Mouse (Mus musculus): Measurements from ENCODE around the gene Gm4756. TPM values are rescaled to one million over a fixed set of nuclear protein-coding genes. Genes with fewer than 3 reads are reported as not detected.
"Not testable (repeated sequence)": the region's sequence is repeated elsewhere in the genome, so short reads cannot be mapped to it uniquely, and the experiment has no call there.

Gene Gm4756
- not detected in 2 replicates for polyA plus RNA-seq (2015; fragmentation: Nextera tagmentation; extraction: Ambion mirVana)

DNA sequence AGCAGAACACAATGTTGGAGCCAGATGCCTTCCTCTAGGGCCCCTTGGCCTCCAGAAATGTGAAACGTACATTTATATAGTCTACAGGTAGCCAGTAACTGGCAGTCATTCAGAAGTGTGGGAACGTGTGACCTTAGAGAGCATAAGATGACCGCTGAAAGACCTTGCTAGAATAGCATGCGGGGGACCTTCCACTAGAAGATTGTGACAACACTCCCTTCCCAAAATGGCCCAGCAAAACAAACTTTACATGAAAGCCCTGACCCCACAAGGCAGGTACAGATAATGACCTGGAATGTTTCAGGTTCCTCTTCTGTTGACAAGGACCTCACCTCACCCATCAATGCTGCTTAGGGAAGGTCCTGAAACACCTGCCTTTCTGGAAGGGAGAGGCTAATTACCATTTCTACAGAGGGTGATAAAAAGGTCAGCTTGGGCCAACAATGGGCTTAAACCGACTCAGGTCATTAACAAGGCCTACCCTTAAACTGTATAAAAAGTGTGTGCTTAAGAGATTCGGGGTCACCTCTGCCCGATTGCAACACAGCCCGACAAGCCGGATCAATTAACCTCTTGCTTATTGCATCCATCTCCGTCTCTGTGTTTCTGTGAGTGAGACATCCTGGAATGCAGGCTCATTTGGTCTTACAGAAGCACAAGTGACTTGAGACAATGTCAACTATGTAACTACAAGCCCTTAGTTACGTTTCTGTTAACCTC lies at the start of gene Gm4756:
Gm4756 (minus strand) TSS at position 51 of the 720 bp plus-strand sequence.
- ATAC-seq, result no peak
- Histone ChIP-seq H3K36me3 (ENCODE audit: poor library complexity, severe bottlenecking) (no peaks in the 10 kb centered on the region), H3K4me2 (no peak within 1 kb of the TSS), H3K27me3 (no peaks in the 10 kb centered on the region), H3K4me1 (no peaks in the 10 kb centered on the region), H3K27ac (no peak within 1 kb of the TSS), H3K9me3 (replicated peaks) (no peaks in the 10 kb centered on the region), H3K4me3 (no peak within 1 kb of the TSS), H3K9ac (no peak within 1 kb of the TSS)
- WGBS, result 77% methylated on average over 11 of the region's 11 CpGs

DNA sequence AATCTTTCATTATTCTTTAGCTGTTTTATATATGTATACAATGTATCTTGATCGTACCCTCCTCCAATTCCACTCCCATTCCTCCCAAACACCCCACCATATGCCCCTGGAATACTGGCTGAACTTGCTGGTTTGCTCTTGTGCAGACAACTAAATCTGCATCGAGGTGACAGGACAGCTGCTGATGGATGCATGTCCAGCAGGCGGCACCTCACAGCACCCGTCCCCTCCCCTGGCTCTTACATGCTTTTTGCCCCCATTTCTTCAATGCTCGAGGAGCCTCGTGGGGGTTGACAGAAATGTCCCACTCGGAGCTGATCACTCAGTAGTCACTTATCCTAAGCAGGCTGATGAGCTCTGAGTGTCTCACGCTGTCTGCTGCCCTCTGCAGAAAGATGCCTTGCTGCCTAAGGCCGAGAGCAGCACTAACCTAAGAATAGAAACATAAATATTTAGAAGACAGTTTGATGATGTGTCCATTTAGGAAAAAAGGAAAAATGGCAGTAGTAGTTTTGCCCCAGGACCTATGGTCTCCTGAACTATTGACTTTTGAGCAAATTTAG lies 45.5 kb upstream of the Gm4756 start:
- Histone ChIP-seq H3K4me3 (no peak overlapping the region), H3K36me3 (ENCODE audit: poor library complexity, severe bottlenecking) (no peaks in the 10 kb centered on the region), H3K9me3 (replicated peaks) (no peaks in the 10 kb centered on the region), H3K27ac (no peak overlapping the region), H3K4me2 (no peak overlapping the region), H3K27me3 (no peaks in the 10 kb centered on the region), H3K4me1 (no peaks in the 10 kb centered on the region), H3K9ac (no peak overlapping the region)
- ATAC-seq, result no peak
- 59% methylated on average over 9 of the region's 9 CpGs for WGBS

GRCm38 (mm10) chr12:72694438-72694837 lies 45.0 kb upstream of the Gm4756 start:
- 77% methylated on average over 12 of the region's 12 CpGs for WGBS
- no peak overlapping the region for H3K27ac ChIP-seq
- H3K9me3 ChIP-seq (replicated peaks), result no peaks in the 10 kb centered on the region
- no peak overlapping the region for H3K4me3 ChIP-seq
- H3K9ac ChIP-seq, result no peak overlapping the region
- no peak for ATAC-seq
- no peak overlapping the region for H3K4me2 ChIP-seq
- no peaks in the 10 kb centered on the region for H3K27me3 ChIP-seq
- H3K36me3 ChIP-seq (ENCODE audit: poor library complexity, severe bottlenecking), result no peaks in the 10 kb centered on the region
- no peaks in the 10 kb centered on the region for H3K4me1 ChIP-seq

- no peak overlapping the region for H3K4me2 ChIP-seq
- H3K4me3 ChIP-seq, result no peak overlapping the region
- no peaks in the 10 kb centered on the region for H3K36me3 ChIP-seq (ENCODE audit: poor library complexity, severe bottlenecking)
- 0 out of 2 replicates have a peak, but pooled peaks have one; percentile 41 for ATAC-seq
- no peaks in the 10 kb centered on the region for H3K9me3 ChIP-seq (replicated peaks)
- no peaks in the 10 kb centered on the region for H3K4me1 ChIP-seq
- no peak overlapping the region for H3K9ac ChIP-seq
- WGBS, result 47% methylated on average over 6 of the region's 6 CpGs
- no peak overlapping the region for H3K27ac ChIP-seq
- no peaks in the 10 kb centered on the region for H3K27me3 ChIP-seq
These were observed 44.4 kb upstream of the Gm4756 start for GRCm38 (mm10) chr12:72693895-72694294.

DNA sequence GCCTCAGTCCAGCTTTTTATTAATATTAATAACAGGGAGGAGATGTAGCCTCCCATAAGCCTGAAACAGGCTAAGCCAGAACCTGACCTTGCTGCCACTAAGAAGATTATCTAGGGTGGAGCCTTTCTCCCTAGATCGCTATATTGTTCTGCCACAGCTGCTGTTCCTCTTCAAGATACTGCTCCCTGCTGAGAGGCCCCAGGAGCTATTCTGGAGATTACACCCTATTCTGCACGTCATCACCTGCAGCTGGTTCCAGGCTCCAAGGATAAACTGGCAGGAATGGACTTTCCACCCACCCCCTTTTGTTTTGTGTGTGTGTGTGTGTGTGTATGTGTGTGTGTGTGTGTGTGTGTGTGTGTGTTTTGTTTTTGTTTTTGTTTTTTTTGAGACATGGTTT lies 38.8 kb upstream of the Gm4756 start:
- H3K27ac ChIP-seq; H3K9me3 ChIP-seq (replicated peaks); H3K4me2 ChIP-seq; ATAC-seq; H3K36me3 ChIP-seq (ENCODE audit: poor library complexity, severe bottlenecking); H3K9ac ChIP-seq; H3K27me3 ChIP-seq; H3K4me1 ChIP-seq; H3K4me3 ChIP-seq: not testable (repeated sequence)
- 14% methylated on average over 2 of the region's 2 CpGs for WGBS

- not testable (repeated sequence) for ATAC-seq; H3K27me3 ChIP-seq; H3K27ac ChIP-seq; H3K4me3 ChIP-seq; H3K36me3 ChIP-seq (ENCODE audit: poor library complexity, severe bottlenecking); H3K4me1 ChIP-seq; H3K9me3 ChIP-seq (replicated peaks); H3K4me2 ChIP-seq; H3K9ac ChIP-seq
- 3% methylated on average over 6 of the region's 6 CpGs for WGBS
These were observed 38.3 kb upstream of the Gm4756 start for GRCm38 (mm10) chr12:72687741-72688140.

DNA sequence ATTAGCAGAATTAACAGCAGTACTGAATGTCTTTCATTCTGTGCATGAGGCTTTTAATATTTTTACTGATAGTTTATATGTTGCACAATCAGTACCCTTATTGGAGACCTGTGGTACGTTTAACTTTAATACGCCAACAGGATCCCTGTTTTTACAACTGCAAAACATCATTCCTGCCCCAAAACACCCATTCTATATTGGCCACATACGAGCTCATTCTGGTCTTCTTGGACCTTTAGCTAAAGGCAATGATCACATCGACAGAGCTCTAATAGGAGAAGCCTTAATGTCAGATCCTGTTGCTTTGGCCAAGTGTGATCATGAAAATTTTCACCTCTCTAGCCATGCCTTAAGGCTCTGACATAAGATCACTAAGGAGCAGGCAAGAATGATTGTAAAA lies 37.1 kb upstream of the Gm4756 start:
- H3K4me1 ChIP-seq; H3K4me2 ChIP-seq; H3K9me3 ChIP-seq (replicated peaks); H3K9ac ChIP-seq; H3K27ac ChIP-seq; H3K27me3 ChIP-seq; ATAC-seq; H3K36me3 ChIP-seq (ENCODE audit: poor library complexity, severe bottlenecking); H3K4me3 ChIP-seq: not testable (repeated sequence)
- WGBS, result 76% methylated on average over 4 of the region's 4 CpGs

- Histone ChIP-seq H3K4me1 (no peaks in the 10 kb centered on the region), H3K27ac (no peak overlapping the region), H3K4me3 (no peak overlapping the region), H3K9ac (no peak overlapping the region), H3K9me3 (replicated peaks) (no peaks in the 10 kb centered on the region), H3K36me3 (ENCODE audit: poor library complexity, severe bottlenecking) (no peaks in the 10 kb centered on the region), H3K4me2 (no peak overlapping the region), H3K27me3 (no peaks in the 10 kb centered on the region)
- ATAC-seq, result no peak
- WGBS, result 97% methylated on average over 3 of the region's 3 CpGs
These were observed 34.2 kb upstream of the Gm4756 start for GRCm38 (mm10) chr12:72683612-72684011.

DNA sequence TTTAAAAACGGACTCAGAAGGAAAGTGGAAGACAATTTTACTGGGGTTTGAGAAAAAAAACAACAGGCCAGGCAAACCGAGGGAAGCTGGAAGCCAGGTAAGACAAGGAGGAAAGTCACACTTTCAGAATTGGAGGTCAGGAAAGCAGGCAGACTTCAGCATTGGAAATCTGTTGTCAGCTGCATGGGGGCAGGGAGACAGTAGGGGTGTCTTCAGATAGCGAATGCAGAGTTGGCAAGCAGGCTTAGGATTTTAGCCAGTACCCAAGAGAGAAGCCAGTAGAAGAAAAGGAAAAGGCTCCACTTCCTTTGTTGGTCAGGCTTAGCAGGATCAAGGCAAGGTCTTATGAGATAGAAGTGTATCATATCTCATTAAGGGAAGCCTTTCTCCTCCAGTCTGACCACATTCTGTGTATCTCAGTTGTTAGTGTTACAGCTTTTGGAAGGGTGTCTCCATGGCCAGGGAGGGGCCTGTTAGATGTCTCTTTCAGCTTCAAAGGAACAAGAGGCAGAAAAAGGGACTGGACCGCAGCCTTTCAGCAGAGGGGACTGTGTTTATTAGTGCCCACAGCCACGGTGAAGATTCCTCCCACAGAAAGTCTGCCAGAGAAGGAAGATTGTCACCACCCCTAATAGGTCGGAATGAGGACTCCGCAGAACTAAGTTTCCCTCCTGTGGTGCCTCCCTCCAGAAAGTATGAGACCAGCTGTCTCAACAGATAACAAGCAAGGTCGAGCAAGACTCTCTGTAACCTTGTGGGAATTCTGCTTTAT lies 33.2 kb upstream of the Gm4756 start:
- Histone ChIP-seq H3K4me1 (no peaks in the 10 kb centered on the region), H3K9me3 (replicated peaks) (no peaks in the 10 kb centered on the region), H3K27me3 (no peaks in the 10 kb centered on the region), H3K9ac (no peak overlapping the region), H3K36me3 (ENCODE audit: poor library complexity, severe bottlenecking) (no peaks in the 10 kb centered on the region), H3K4me2 (no peak overlapping the region), H3K27ac (no peak overlapping the region), H3K4me3 (no peak overlapping the region)
- 63% methylated on average over 8 of the region's 8 CpGs for WGBS
- no peak for ATAC-seq

DNA sequence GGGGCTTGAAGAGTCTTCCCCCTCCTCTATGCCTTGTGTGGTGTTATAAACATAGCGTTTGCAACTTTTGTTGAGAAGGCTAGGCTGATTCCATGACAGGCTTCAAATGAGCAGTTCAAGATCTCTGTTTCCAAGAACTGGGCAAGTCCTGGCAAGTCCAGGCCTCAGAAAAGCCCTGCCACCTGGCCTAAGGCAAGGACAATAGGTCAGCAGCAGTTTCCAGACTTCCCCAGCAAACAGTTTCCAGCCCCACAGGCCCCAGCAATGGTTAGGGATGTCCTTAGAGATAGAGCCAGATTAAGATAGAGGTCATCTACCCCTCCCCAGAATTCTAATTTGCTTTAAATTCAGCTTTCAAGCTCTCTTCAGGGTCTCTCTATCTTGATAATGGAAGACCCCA lies 32.5 kb upstream of the Gm4756 start:
- H3K9me3 ChIP-seq (replicated peaks), result no peaks in the 10 kb centered on the region
- H3K36me3 ChIP-seq (ENCODE audit: poor library complexity, severe bottlenecking), result no peaks in the 10 kb centered on the region
- no peak for ATAC-seq
- H3K27ac ChIP-seq, result no peak overlapping the region
- WGBS, result 89% methylated on average over 1 of the region's 1 CpGs
- H3K4me3 ChIP-seq, result no peak overlapping the region
- H3K4me1 ChIP-seq, result no peaks in the 10 kb centered on the region
- H3K9ac ChIP-seq, result no peak overlapping the region
- H3K27me3 ChIP-seq, result no peaks in the 10 kb centered on the region
- H3K4me2 ChIP-seq, result no peak overlapping the region

GRCm38 (mm10) chr12:72679635-72680034 lies 30.2 kb upstream of the Gm4756 start:
- H3K4me1 ChIP-seq, result no peaks in the 10 kb centered on the region
- H3K4me3 ChIP-seq, result no peak overlapping the region
- H3K9me3 ChIP-seq (replicated peaks), result no peaks in the 10 kb centered on the region
- ATAC-seq, result no peak
- 70% methylated on average over 3 of the region's 3 CpGs for WGBS
- no peaks in the 10 kb centered on the region for H3K27me3 ChIP-seq
- H3K36me3 ChIP-seq (ENCODE audit: poor library complexity, severe bottlenecking), result no peaks in the 10 kb centered on the region
- H3K9ac ChIP-seq, result no peak overlapping the region
- no peak overlapping the region for H3K4me2 ChIP-seq
- H3K27ac ChIP-seq, result no peak overlapping the region

GRCm38 (mm10) chr12:72674820-72675219 lies 25.4 kb upstream of the Gm4756 start:
- Histone ChIP-seq H3K4me3 (no peak overlapping the region), H3K27ac (no peak overlapping the region), H3K9ac (no peak overlapping the region), H3K4me1 (no peaks in the 10 kb centered on the region), H3K27me3 (no peaks in the 10 kb centered on the region), H3K4me2 (no peak overlapping the region), H3K9me3 (replicated peaks) (no peaks in the 10 kb centered on the region), H3K36me3 (ENCODE audit: poor library complexity, severe bottlenecking) (no peaks in the 10 kb centered on the region)
- no peak for ATAC-seq
- 49% methylated on average over 2 of the region's 2 CpGs for WGBS
